Mouse (Mus musculus): ENCODE data around the gene Mpl. TPM values are rescaled to one million over a fixed set of nuclear protein-coding genes. Genes with fewer than 3 reads are reported as not detected.

The Mpl gene
- 0.12 and 0.14 TPM in 2 replicates for polyA plus RNA-seq (2012; rRNA removed)

GRCm38 (mm10) chr4:118457345-118457975 is at the start of gene Mpl:
Gene Mpl, minus strand, starts transcription at chr4:118457513.

GRCm38 (mm10) chr4:118489717-118490132 is 32.4 kb upstream of the Mpl start, which contains the start of gene Tie1:
Gene Tie1, minus strand, starts transcription at chr4:118490061.

GRCm38 (mm10) chr4:118436820-118437603 is 20.3 kb downstream of the Mpl start, which contains the start of gene Cdc20:
Gene Cdc20, minus strand, starts transcription at chr4:118437352.

GRCm38 (mm10) chr4:118427768-118428451 is 29.4 kb downstream of the Mpl start, which contains the start of gene Elovl1:
Gene Elovl1, plus strand, starts transcription at chr4:118428093.

GRCm38 (mm10) chr4:118409142-118409900 is 48.0 kb downstream of the Mpl start, which contains the start of the genes Szt2 and Med8:
Gene Szt2, minus strand, starts transcription at chr4:118409273.
Gene Med8, plus strand, starts transcription at chr4:118409337.

Other genes with a start within 250 kb of the Mpl start
- gene Ptprf, start 166.1 kb downstream of the Mpl start, polyA plus RNA-seq (2012; rRNA removed) = 91.0 and 103 TPM in 2 replicates
- 35.3 and 40.0 TPM in 2 replicates for gene Szt2, start 48.2 kb downstream of the Mpl start, polyA plus RNA-seq (2012; rRNA removed)
- 97.0 and 106 TPM in 2 replicates for gene Med8, start 48.2 kb downstream of the Mpl start, polyA plus RNA-seq (2012; rRNA removed)
- 48.1 and 65.8 TPM in 2 replicates for gene Elovl1, start 29.4 kb downstream of the Mpl start, polyA plus RNA-seq (2012; rRNA removed)
- 83.0 and 103 TPM in 2 replicates for gene Cdc20, start 20.2 kb downstream of the Mpl start, polyA plus RNA-seq (2012; rRNA removed)
- gene Tie1, start 32.5 kb upstream of the Mpl start, polyA plus RNA-seq (2012; rRNA removed) = 18.1 and 19.9 TPM in 2 replicates
- 0.06 and 0.60 TPM in 2 replicates for gene 2610528J11Rik, start 69.5 kb upstream of the Mpl start, polyA plus RNA-seq (2012; rRNA removed)
- 0.16 and 0.99 TPM in 2 replicates for gene Tmem125, start 86.5 kb upstream of the Mpl start, polyA plus RNA-seq (2012; rRNA removed)
- 0.98 and 1.2 TPM in 2 replicates for gene Cfap57, start 163.3 kb upstream of the Mpl start, polyA plus RNA-seq (2012; rRNA removed)
- 103 and 112 TPM in 2 replicates for gene Ebna1bp2, start 163.3 kb upstream of the Mpl start, polyA plus RNA-seq (2012; rRNA removed)
- gene Olfr62, start 201.4 kb upstream of the Mpl start, polyA plus RNA-seq (2012; rRNA removed) = not detected in 2 replicates
- 0.03 and 0.06 TPM in 2 replicates for gene Olfr1342, start 235.2 kb upstream of the Mpl start, polyA plus RNA-seq (2012; rRNA removed)
- not detected in 2 replicates for gene Olfr1341, start 246.0 kb upstream of the Mpl start, polyA plus RNA-seq (2012; rRNA removed)